Mouse (Mus musculus) cerebellum, adult 2 months (tissue): ENCODE measurements around the gene Casz1.

Experiments used
- CTCF ChIP-seq: fragments of 200-500 bp; IDR thresholded peaks from 2 replicates; pipeline ENCODE4 v1.5.1; 2011; ENCODE audit warnings: low read depth, mild to moderate bottlenecking, control low read depth, low read length, moderate library complexity, borderline replicate concordance; ENCODE audit not compliant: insufficient read depth
- POLR2A ChIP-seq: fragments of 200-500 bp; IDR thresholded peaks from 2 replicates; pipeline ENCODE4 v1.6.1; 2011; ENCODE audit warnings: low read length, control low read depth, borderline replicate concordance; ENCODE audit not compliant: insufficient read depth

DNA sequence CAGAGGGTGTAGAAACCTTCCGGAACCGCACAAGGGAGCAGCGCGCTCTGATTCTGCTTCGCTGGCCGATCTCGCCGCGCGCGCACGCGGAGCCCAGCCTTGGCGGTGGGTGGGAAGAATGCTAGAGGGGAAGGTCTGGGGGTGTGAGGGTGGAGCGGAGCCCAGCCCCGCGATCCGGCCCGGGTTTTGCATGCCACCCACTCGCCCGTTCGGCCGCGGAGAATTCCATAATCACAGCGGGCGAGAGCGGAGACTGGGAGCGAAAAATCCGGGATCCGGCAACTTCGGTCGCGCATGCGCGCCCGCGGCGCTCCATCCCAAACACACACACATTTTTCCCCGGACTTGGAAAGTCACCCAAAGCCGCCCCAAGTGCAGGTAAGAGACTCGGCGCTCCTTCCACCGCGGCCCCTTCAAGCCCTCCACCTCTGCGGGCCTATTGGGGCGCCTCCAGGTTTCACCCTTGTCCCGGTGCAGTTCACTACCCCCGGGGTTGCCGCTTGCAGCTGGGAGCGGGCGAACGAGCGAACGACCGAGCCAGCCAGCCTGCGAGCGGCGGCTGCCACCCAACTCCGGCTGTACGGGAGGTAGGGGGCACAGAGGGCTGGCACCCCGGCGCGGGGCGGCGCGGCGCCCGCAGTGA, at the start of gene Casz1:
- TF ChIP-seq POLR2A (no peak), CTCF (no peak)
